Mouse (Mus musculus) erythroblast, embryonic 14.5 days (primary cell): ENCODE results near the gene Fam222a.

ENCODE experiments used
- GATA1 ChIP-seq: IDR thresholded peaks from 2 replicates; pipeline ENCODE4 v1.6.1; 2012; ENCODE audit warnings: low read length, inconsistent platforms, mixed read lengths
- TAL1 ChIP-seq: IDR thresholded peaks from 3 replicates; pipeline ENCODE4 v1.6.1; 2012; ENCODE audit warnings: low read length, inconsistent platforms, mixed read lengths

DNA sequence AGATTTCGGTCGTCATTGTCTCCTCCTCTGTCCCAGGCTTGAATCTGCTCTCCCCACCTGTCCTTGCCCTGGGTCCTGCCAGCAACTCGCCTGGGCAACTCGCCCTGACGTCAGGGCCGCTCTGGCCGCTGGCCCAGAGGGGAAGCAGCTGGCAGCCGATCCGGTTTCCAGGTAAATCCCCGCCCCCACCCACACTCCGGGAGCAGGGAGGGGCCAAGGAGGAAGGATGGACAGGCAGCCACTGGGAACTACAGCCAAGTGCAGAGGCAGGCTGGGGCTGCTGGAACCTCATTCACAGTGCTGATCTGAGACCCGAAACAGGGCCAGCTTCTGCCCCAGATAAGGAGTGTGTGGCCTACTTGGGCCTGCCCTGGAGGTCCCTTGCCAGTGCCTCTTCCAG is 2.5 kb upstream of the Fam222a start:
- TF ChIP-seq TAL1 (no peak), GATA1 (no peak)
